Mouse (Mus musculus): Measurements from ENCODE around the gene Shoc2.
"Not testable (repeated sequence)": the region's sequence is repeated elsewhere in the genome, so short reads cannot be mapped to it uniquely, and the experiment has no call there.

The Shoc2 gene

DNA sequence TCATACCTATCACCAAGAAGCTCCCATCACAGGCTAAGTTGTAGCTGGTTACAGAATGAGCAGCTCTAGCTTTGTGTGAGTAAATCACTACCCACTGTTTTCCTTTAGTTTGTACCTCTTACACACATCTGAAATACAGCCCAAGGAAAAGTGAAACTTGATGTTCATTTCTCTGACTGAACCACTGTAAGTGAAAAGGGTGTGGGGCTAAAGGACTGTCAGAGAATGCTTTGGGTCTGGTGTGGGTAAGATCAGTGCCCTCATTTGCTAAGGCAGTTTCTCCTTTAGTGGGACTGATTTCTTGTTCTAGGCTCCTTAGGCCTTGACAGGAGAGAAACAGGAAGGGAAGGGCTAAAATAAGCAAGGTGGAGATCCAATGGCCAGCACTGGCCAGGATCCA, 10.1 kb upstream of the Shoc2 start:
- no peak for DNase-seq

DNA sequence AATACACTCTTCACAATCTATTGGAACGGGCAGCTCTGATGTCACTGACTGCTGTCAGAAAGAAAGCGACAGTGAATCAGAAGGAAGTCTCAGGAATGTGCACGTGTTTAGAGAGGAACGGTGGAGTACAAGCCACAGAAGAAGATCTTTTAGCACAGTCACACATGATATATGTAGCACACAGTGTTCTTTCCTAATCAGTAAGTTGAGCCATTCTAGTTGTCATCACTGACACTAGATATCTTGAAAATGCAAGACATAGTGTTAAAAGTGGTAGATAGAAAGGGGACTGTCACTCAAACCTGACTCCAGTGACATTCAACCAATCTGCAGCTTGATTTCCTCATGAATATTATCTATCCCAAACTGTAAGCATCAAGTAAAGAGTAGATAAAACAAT, 4.6 kb upstream of the Shoc2 start:
- DNase-seq: no peak

DNA sequence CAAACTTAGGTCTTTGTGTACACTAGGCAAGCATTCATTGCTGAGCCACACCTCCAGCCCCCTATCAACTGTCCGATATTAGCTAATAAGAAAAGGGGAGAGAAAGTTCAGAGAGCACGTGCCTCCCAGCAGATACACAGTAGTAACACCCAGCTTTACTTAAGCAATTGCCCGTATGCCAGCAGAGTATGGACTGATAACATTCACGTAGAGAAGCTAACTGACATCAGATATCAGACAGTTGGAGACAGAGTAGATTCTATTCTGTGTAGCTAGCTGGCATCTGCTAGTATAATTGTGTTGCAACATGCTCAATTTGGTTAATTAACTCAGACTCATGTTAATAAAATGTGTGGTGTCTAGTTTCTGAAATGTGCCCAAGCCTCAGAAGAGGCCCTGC, 3.0 kb upstream of the Shoc2 start:
- no peak for DNase-seq

DNA sequence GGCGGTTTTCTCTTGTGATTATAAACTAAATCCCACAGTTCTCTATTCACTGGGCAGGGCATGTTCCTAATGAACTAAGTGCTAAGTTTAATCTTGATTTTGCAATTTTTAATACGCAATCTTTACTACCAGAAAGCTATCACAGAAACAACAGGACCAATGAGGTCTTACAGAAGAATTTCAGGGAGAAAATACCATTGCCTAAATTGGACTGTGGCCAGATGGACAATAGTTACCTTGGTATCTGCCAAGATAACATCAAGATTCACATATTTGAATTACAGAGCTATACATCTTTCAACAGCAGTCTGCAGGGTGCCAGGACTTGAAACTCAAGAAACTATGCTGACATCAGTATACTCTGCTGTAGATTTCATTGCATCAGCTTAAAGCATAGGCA, 1.8 kb upstream of the Shoc2 start:
- no peak for DNase-seq

DNA sequence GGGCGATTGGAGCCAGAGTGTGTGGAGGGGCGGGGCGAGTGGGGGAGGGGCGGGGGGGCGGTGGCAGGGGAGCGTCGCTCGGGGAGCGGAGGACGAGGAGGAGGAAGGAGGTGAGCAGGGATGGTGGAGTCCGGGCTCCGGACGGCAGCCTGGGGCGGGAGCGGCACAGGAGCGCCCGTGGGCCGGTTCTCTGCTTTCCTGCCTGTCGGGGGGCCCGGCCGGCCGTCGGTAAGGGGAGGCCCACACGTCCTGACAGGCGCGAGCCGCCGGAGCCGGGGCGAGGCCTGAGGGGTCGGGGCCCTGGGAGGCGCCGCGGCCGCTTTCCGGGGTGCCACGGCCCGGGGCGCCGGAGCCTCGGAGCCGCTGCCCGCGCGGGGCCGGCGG, 672 bp downstream of the Shoc2 start:
- DNase-seq: no peak

DNA sequence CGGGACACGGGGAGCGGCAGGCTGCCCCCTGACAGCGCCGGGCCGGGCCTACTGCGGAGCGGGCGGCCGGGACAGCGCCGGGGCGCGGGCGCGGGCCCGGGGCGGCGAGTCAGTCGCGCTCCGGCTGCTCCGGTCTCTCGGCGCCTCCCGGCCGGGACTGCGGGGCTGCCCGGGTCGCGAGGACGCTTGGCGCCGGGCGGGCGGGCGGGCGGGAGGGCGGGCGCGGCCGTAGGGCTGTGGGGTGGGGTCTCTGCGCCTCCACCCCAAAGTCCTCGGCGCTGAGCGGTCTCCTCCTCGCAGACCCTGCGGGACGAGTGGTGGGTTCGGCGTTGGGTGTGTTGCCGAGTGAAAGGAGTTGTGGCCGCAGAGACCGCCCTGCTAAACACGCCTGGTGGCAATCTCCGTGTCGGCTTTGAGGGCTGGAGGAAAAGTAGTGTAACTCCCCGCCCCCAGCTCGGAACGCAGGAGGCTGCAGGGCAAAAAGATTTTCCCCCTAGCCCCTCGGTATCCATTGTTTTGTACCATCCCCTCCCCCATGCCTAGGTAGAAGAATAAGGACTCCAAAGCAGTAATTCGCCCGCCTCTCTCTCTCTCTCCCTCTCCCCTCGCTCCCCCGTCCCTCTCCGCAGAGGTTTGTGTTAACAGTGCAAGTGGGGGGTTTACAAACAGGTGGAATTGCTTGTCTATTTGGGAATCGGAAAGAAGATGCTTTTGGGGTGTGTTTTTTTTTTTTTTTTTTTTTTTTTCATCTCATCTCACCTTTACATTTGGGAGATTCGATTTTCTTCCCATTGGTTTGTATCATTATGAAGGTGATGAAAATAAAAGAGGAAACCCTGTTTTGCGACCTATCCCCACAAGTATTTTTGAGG, 1.3 kb downstream of the Shoc2 start:
- peak; percentile 49 for DNase-seq

DNA sequence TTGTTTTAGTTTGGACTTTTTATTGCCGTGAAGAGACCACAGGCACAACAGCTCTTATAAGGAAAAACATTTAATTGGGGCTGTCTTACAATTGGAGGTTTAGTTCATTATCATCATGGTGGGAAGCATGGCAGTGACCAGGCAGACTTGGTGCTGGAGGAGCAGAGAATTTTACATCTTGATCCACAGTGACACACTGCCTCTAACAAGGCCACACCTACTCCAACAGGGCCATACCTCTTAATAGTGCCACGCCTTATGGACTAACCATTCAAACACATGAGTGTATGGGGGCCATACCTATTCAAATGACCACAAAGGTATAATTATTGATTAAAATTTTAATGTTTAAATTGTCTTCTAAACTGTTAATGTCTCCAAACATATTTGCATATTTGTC, 13.4 kb downstream of the Shoc2 start:
- no peak for DNase-seq

DNA sequence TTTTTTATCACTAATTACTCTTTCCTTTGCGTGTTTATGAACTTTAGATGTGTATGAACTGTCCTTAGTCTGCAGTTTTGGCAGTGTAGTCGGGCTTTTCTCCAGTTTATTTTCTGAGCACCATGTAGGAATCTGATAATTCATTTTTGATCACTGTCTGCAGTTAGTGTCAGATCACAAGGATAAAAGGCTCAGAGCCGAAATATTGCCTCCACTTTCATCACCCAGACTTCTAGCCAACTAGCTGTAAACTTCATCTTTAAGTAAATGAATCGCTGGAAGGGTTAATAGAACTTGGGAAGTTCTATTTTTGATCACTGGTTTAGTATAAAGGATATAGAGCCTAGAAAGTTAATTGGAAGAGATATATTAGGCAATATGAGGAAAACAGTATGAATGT, 18.4 kb downstream of the Shoc2 start:
- no peak for DNase-seq

DNA sequence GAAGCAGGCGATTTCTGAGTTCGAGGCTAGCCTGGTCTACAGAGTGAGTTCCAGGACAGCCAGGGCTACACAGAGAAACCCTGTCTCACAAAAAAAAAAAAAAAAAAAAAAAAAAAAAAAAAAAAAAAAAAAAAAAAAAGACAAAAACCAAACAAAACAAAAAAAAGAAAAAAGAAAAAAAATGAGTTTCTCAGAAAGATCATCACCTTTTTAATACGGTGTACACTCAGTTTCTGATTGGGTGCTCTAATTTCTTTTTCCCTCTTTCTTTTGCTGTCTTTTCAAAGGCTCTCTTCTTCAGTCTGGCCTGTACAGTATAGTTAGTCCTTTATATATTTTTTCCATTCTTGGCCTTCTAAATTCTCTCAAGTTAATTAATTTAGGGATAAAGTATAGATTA, 20.2 kb downstream of the Shoc2 start:
- not testable (repeated sequence) for DNase-seq

DNA sequence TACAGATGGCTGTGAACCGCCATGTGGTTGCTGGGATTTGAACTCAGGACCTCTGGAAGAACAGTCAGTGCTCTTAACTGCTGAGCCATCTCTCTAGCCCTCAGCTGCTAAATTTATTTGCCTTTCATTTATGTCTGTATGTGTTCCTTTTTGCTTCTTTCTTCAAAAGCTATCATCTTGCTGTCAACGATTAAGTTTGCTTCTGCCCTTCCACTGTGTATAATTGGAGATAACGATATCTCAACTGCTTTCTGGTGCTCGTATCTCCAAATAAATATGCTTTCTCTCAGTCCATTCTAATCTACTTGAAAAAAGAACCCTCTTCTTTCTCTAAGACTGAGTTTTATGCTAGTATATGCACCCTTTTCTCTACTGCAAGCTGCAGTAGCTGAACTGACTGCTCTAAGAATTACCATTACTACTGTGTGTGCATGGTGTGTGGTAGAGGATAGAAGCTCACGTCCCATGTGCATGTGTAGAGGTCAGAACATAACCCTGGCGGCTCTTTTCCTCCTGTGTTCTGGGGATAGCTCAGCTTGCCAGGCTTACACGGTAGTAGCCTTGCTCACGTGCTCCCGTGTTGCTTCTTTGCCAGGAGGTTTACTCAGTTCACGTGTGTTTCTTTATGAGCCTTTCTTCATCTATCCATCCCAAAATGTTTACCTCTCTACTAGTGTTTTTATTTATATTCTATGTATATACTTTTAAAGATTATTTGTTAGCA, 21.0 kb downstream of the Shoc2 start:
- DNase-seq: no peak

DNA sequence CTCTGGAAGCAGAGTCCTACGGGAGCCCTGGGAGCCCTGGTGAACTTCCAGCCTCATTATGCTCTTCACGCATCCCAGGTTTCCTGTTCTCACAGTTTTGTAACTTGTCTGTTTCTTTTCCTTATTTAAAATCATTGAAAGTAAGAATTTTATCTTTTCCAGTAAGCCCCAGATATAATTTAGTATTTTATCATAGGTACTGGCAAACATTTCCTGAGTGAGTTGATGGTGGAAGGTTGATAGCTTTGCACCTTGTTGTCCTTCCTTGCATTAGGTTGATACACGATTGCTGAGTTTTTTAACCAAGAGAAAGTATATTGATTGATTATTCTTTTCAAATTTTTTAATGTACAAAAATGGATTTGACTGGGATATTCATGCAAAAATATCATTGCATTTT, 25.1 kb downstream of the Shoc2 start:
- no peak for DNase-seq

DNA sequence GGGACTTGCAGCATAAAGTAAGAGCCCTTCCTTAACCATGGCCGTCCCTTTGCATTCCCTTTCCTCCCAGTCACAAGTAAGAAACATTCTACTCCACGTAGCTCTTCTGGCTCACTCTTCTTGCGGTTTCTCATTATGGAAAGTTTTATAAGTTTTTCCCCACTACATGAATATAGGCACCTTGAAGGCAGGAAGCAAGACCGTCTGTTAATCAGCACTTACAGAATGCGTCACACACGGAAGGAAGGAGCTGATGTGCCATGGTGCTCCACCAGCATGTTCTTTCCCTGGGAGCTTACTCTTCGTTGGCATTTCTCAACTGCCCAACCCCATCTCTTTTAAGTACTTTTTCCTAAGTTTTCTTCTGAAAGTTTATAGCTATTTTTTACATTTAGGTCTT, 27.8 kb downstream of the Shoc2 start:
- no peak for DNase-seq

DNA sequence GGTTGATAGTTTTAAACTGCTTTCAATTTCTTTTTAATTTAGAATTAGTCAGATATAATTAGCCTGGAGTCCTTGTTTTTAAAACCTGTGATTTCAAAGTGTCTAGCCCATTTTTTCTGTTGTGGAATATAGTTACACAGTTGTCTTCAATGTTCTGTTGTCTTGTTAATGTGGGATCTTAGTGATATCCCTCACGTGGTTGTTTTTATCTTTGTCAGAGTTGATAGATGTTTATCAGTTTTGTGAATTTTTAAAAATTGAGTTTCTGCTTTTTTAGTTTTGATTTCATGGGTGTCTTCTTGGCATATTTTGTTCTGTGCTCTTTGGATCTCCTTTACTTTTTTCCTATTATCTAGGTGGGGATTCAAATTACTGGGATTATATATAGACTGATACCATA, 29.6 kb downstream of the Shoc2 start:
- no peak for DNase-seq

DNA sequence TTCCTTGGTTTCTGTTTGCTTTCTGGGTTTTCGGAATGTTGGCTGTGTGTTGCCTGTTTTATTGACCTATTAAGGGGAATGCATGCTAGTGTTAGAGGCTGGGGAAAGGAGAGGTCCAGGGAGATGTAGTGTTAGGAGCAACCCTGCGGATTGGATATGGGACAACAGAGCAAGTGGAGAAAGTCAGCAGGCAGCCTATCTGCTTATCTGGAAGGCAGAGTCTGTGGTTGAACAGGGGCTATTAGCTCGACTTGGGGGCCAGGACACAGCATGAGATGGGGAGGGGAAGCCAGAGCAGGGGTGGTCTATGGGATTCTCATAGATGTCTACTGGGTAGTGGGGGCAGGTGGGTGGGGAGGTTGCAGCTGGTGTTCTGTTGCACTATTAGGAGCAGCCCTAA, 37.9 kb downstream of the Shoc2 start:
- DNase-seq: no peak

DNA sequence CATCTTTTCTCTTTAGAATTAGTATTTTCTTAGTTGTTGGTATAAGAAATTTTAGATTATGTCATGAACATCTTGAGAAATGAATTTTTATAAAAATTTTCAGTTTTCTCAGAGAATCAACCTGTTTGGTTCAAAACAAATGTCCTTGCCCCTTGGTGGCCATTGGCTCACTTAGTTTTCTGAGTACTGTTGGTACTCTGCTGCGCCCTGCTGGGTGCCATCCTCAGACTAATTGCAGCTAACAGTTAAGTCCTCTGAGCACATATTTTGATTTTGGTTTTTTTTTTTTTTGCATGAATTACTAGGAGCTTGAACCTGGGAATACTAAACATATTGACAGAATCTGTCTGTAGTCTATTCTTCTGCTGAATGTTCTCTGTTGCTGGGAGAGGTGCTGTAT, 39.2 kb downstream of the Shoc2 start:
- DNase-seq: no peak

DNA sequence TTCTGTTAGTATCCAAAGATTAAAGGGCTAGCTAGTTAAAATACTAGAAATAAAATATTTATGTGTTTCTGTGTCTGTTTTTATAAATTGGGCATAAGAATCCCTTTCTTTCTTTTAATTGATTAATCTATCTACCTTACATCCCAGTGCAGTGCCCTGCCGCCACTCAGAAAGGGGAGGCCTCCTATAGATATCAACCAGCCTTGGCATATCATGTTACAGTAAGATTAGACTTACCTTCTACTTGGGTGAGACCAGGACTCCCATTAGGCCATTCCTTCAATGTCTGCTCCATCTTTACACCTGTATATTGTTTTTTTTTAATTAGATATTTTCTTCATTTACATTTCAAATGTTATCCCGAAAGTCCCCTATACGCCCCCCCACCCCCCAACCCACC, 40.5 kb downstream of the Shoc2 start:
- DNase-seq: no peak

DNA sequence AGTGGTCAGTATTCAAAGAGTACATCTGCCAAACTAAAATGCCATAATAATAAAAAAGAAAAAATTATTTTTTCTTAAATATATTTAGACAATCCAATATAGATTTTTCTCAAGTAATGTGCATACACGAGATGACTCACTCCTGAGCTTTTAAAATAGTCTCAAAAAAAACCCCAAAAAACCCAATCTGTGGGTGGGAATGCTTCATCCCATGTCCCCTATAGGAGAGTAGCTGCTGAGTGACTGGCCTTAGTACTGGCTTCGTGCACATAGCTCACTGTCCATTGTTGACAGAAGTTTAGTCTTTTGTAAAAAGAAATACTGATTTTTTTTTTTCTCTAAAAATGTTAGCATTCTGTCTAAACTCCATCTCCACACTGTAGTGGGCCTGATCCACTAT, 46.4 kb downstream of the Shoc2 start:
- no peak for DNase-seq

DNA sequence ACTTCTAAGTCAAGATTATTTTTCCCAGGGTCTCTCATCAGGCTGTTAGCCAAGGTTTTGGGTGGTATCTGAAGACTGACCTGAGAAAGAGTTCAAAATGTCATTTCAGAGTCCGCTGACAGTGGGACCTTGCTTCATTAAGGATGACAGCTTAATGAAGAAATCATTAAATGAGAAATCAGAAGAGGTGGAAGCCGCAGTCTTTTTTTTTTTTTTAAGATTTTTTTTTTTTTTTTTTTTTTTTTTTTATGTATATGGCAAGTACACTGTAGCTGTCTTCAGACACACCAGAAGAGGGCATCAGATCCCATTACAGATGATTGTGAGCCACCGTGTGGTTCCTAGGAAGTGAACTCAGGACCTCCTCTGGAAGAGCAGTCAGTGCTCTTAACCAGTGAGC, 49.8 kb downstream of the Shoc2 start:
- DNase-seq: no peak

DNA sequence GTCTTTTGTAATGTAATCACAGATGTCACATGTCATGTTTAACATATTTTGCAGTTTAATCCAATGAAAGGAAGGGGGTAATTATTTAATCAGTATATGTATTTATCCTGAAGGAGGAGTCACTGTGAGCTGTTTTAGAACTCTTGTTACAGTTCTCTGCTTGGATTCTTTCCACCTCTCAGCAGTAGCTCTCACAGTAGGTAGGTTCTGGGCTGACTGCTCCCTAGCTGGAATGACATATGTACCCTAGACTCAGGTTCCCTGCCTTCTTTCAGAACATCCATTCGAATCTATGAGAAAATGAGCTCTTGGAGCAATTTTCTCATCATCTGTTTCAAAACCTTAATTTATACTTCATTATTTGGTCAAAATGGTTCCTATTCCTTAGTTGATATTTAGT, 50.2 kb downstream of the Shoc2 start:
- DNase-seq: no peak

DNA sequence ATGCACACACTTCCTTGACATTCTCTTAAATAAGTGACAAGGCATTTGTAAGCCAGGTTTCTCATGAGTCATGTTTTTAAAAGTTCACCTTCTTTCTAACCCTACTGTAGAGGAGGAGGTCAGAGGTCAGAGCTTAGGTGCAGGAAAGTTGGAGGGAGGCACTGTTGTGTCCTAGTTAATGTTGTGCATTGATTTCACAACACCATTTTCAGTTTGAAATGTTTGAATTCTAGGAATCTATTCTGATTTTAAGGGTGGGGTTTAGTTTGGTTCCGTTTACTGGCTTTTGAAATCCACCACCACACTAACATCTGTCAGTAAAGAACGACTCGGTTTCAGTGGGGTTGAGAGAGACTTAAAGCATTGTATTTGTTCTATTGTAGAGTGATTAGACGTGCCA, 66.9 kb downstream of the Shoc2 start:
- DNase-seq: no peak

DNA sequence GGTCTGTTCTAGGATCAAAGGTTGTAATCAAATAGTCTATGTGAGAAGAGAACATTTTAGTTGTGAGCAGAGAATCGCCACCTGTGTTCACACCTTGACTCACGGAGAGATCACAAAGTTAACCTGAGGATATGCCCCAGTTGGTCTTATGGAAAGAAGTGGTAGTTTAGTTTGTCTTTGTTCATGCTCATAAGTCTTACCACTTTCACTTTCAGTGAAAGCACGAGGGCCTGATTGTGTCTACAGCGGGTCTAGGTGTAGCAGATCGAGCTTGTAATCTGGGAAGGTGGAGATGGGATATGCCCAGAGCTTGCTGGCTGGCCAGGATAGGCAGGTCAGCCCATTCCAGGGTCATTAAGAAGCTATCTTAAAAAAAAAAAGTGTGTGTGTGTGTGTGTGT, 70.9 kb downstream of the Shoc2 start:
- DNase-seq: no peak

DNA sequence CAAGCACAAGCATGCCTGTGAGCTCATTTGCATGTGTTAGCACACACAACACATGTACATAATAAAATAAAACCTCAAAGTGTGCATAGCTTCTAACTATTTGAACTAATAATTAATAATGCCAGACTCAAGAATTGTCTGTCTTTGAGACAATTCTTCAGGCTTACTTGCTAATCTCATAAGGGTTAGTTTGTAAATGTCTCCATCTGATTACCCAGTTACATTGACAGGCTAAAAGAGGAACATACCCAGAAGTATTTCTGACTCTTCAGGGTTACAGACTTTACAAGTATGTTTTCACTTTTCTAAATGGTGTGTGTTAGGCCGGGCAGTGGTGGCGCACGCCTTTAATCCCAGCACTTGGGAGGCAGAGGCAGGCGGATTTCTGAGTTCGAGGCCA, 71.4 kb downstream of the Shoc2 start:
- no peak for DNase-seq

DNA sequence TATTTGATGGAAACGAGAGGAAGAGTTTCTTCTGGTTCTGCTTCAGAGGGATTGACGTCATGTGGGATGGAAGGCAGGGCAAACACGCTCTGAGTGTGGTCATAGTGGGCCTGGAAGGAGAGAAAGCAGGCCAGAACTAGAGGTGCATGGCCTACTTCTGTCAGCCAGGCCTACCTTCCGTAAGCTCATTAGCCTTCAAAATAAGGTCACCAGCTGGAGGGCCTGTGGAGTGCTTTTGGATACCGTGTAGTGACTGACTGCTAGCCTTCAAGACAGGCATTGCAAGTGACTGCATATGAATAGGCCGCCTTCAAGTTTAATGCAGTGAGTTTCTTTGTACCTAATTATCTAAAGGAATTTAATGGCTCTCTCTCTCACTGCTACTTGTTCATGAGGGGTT, 91.0 kb downstream of the Shoc2 start:
- DNase-seq: no peak

DNA sequence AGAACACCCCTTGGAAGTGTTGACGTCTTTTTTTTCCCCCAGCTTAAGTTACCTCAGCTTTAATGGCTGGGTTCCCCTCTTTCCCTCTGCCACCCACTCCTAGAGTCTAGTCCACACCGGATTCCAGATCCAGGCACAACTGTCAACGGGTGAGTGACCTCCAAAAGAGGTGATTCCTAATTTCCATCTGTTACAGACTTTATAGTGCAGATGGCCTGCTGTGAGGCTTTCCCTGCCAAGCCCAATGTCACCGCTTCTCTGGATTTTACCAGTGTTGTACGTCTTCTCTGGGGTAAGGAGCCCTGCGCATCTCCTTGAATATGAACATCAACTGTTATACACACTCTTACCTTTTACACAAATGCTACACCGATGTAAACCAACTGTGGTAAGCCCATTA, 95.3 kb downstream of the Shoc2 start:
- no peak for DNase-seq
